Mouse (Mus musculus) urinary bladder, postnatal 14 days (tissue): ENCODE measurements at regions not wholly inside any gene's neighbourhood (a gene's known extent, or its start where the extent isn't known, plus 50 kb on each side); places are given as distances from the start of the nearest gene placed in this dataset.

Experiments used
- DNase-seq: peaks from one replicate; pipeline ENCODE4 v3.0.0; 2021; ENCODE audit warnings: low spot score

GRCm38 (mm10) chr9:102449366-102449765 lies 56.2 kb upstream of the Ky start:
- no peak for DNase-seq

- DNase-seq, result no peak
Observed at GRCm38 (mm10) chr9:102446066-102446465, 59.5 kb upstream of the Ky start.

GRCm38 (mm10) chr9:102442198-102442842 lies 63.2 kb upstream of the Ky start:
- DNase-seq, result no peak

GRCm38 (mm10) chr9:102437641-102438040 lies 67.9 kb upstream of the Ky start:
- DNase-seq, result no peak

GRCm38 (mm10) chr9:102436378-102436777 lies 69.2 kb upstream of the Ky start:
- DNase-seq, result no peak

GRCm38 (mm10) chr9:102428031-102428430 lies 73.5 kb upstream of the Ephb1 start:
- no peak for DNase-seq

GRCm38 (mm10) chr9:102424672-102425345 lies 70.3 kb upstream of the Ephb1 start:
- DNase-seq, result no peak

GRCm38 (mm10) chr9:102423919-102424671 lies 69.6 kb upstream of the Ephb1 start:
- DNase-seq, result peak; percentile 21

GRCm38 (mm10) chr9:102423465-102423918 lies 69.0 kb upstream of the Ephb1 start:
- no peak for DNase-seq

GRCm38 (mm10) chr9:102421826-102422225 lies 67.3 kb upstream of the Ephb1 start:
- no peak for DNase-seq

- no peak for DNase-seq
Observed at GRCm38 (mm10) chr9:102420196-102420595, 65.7 kb upstream of the Ephb1 start.

GRCm38 (mm10) chr9:102413631-102414030 lies 59.1 kb upstream of the Ephb1 start:
- no peak for DNase-seq

- no peak for DNase-seq
Observed at GRCm38 (mm10) chr9:102410666-102411065, 56.2 kb upstream of the Ephb1 start.

- no peak for DNase-seq
Observed at GRCm38 (mm10) chr9:102406017-102406416, 51.5 kb upstream of the Ephb1 start.
